Mouse (Mus musculus): ENCODE results near the gene Gm20850.
"Not testable (repeated sequence)": the region's sequence is repeated elsewhere in the genome, so short reads cannot be mapped to it uniquely, and the experiment has no call there.

The Gm20850 gene

GRCm38 (mm10) chrY:75715022-75715421 lies at the start of gene Gm20850:
Gene Gm20850, plus strand, starts transcription at chrY:75715322.
- not testable (repeated sequence) for DNase-seq

Measured in thymus, adult 18-20 months (tissue).